Mouse (Mus musculus): Measurements from ENCODE around the gene Katnal1. TPM values are rescaled to one million over a fixed set of nuclear protein-coding genes. Genes with fewer than 3 reads are reported as not detected.

Katnal1 gene
- polyA plus RNA-seq, 1 experiment: 10.1 TPM

DNA sequence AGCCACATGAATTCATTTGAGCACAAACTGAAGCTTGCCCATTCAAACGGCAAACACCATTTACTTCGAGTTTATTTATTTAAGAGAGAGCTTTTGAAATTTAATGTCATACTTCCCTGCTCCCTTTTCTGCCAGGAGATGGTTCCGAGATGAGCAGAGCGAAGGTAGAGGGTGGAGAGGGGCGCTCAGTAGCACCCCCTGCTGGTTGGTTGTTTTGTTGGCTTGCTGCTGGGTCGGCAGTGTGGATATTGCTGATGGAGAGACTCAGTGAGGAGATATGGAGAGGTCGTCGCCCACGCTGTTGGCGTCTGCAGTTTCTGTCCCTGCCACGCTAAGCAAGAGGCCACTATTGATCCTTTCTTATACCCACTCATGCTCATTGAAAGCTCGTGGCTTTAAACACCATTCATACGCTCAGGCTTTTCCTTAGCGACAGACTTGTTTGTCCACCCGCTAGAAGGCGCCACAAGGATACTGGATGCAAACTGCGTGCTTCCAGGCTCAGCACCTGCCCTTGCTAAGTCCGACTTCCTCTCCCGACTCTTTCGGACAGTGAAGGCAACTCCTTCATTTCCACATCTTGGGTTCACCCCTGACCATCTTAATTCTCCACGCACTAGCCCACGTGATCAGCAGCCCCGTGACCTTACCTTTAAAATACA lies 97.4 kb downstream of the Katnal1 start:
- peak overlapping the region; percentile 15 for H3K4me3 ChIP-seq (replicated peaks; ENCODE audit: control insufficient read depth, low read depth, low read length)
- no peak overlapping the region for H3K27ac ChIP-seq (ENCODE audit: control insufficient read depth, insufficient read depth, low read depth, low read length, poor library complexity)
- 13% methylated on average over 23 of the region's 23 CpGs for WGBS
- peaks cover 3% of the 10 kb centered on the region for H3K4me1 ChIP-seq (ENCODE audit: control insufficient read depth, insufficient read depth, low read length)
- TF ChIP-seq POLR2A (IDR thresholded peaks at IDR 0.05; ENCODE audit: borderline replicate concordance, control insufficient read depth, low read depth, low read length): no peak
- TF ChIP-seq CTCF (IDR thresholded peaks at IDR 0.05; ENCODE audit: control insufficient read depth, insufficient read depth, low read length): peak; percentile 85

GRCm38 (mm10) chr5:148831141-148831547 lies 98.0 kb downstream of the Katnal1 start:
- Histone ChIP-seq H3K4me1 (ENCODE audit: control insufficient read depth, insufficient read depth, low read length) (peaks cover 1% of the 10 kb centered on the region), H3K4me3 (replicated peaks; ENCODE audit: control insufficient read depth, low read depth, low read length) (peak overlapping the region; percentile 15), H3K27ac (ENCODE audit: control insufficient read depth, insufficient read depth, low read depth, low read length, poor library complexity) (no peak overlapping the region)
- TF ChIP-seq CTCF (IDR thresholded peaks at IDR 0.05; ENCODE audit: control insufficient read depth, insufficient read depth, low read length) (no peak), POLR2A (IDR thresholded peaks at IDR 0.05; ENCODE audit: borderline replicate concordance, control insufficient read depth, low read depth, low read length) (no peak)
- 11% methylated on average over 9 of the region's 9 CpGs for WGBS

- TF ChIP-seq CTCF (IDR thresholded peaks at IDR 0.05; ENCODE audit: control insufficient read depth, insufficient read depth, low read length) (no peak), POLR2A (IDR thresholded peaks at IDR 0.05; ENCODE audit: borderline replicate concordance, control insufficient read depth, low read depth, low read length) (no peak)
- Histone ChIP-seq H3K4me1 (ENCODE audit: control insufficient read depth, insufficient read depth, low read length) (no peaks in the 10 kb centered on the region), H3K27ac (ENCODE audit: control insufficient read depth, insufficient read depth, low read depth, low read length, poor library complexity) (no peak overlapping the region), H3K4me3 (replicated peaks; ENCODE audit: control insufficient read depth, low read depth, low read length) (no peak overlapping the region)
- 38% methylated on average over 7 of the region's 7 CpGs for WGBS
These were observed 103.4 kb downstream of the Katnal1 start for GRCm38 (mm10) chr5:148825732-148826131.

GRCm38 (mm10) chr5:148822772-148823171 lies 106.3 kb downstream of the Katnal1 start:
- H3K4me1 ChIP-seq (ENCODE audit: control insufficient read depth, insufficient read depth, low read length): peaks cover 1% of the 10 kb centered on the region; the same call in 1 of the 2 replicates
- WGBS: 87% methylated on average over 13 of the region's 13 CpGs
- H3K4me3 ChIP-seq (replicated peaks; ENCODE audit: control insufficient read depth, low read depth, low read length): no peak overlapping the region
- TF ChIP-seq CTCF (IDR thresholded peaks at IDR 0.05; ENCODE audit: control insufficient read depth, insufficient read depth, low read length): no peak
- no peak for TF ChIP-seq POLR2A (IDR thresholded peaks at IDR 0.05; ENCODE audit: borderline replicate concordance, control insufficient read depth, low read depth, low read length)
- H3K27ac ChIP-seq (ENCODE audit: control insufficient read depth, insufficient read depth, low read depth, low read length, poor library complexity): no peak overlapping the region

Other genes starting within 250 kb of the Katnal1 start
- gene Gm42791, start 65.8 kb upstream of the Katnal1 start, polyA plus RNA-seq (2011; ENCODE audit: insufficient read depth, insufficient read length, low replicate concordance, missing spikeins): 8.4 TPM in 1 of 2 replicates, not detected in the other